Mouse (Mus musculus) liver, postnatal 0 days (tissue): ENCODE data around the gene Ammecr1.
A peak's percentile ranks its signal among the peaks of the same experiment; 100 is the strongest.

Experiments
- CTCF ChIP-seq: sonication (generic); IDR thresholded peaks from 2 replicates; pipeline ENCODE4 v1.5.1; 2016; ENCODE audit warnings: antibody characterized with exemption, low read depth
- EP300 ChIP-seq: IDR thresholded peaks from 2 replicates; pipeline ENCODE4 v1.6.1; 2016; ENCODE audit warnings: antibody characterized with exemption, low read depth, mild to moderate bottlenecking

DNA sequence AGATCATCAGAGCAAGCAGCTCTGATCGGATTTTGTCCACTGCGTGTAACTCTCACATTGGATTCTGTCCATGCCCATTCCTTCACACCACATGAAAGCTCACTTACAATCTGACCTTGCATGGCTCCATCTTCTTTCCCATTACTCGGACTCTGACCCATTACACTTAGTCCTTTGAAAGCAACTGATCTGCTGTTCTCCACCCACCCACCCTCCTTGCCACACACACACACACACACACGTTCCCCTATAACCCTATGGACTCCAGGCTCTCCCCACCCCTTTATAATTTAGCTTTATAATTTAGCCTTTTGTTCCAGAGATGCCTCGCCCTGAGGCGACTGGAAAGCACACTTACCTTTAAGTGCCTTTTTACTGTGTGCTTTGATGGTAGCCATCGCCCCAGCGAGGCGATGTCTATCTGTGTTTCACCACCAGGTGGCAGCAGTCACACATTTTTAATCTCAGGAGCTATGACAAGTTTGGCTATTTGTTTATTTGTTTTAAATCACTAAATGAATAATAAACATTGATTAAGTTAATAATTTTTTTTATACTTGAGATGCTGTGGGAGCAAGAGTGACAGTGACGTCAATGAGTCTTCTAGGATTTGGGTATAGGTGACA is 148.4 kb downstream of the Ammecr1 start:
- peak; percentile 76 for TF ChIP-seq CTCF
- no peak for TF ChIP-seq EP300
